Mouse (Mus musculus) megakaryocyte-erythroid progenitor cell, adult 5-6 weeks (primary cell): Measurements from ENCODE around the gene Cpne5. TPM values are rescaled to one million over a fixed set of nuclear protein-coding genes. Genes with fewer than 3 reads are reported as not detected.
"Not testable (repeated sequence)": the region's sequence is repeated elsewhere in the genome, so short reads cannot be mapped to it uniquely, and the experiment has no call there.

Experiments
- ATAC-seq: replicated peaks from 2 replicates; pipeline ENCODE4 v1.8.0; 2016; ENCODE audit warnings: mild to moderate bottlenecking, inconsistent platforms; ENCODE audit not compliant: severe bottlenecking, poor library complexity, low FRiP score, low TSS enrichment
- total RNA-seq, 2 experiments: library from RNA; stranded (forward) in 1 of 2; stranded (reverse) in 1 of 2; fragments of 200-1000, 215-1000 nt in 1 of 2; fragments of >200 nt in 1 of 2; fragmentation: Nextera tagmentation in 1 of 2; gene quantifications; 2 replicates each; pipeline ENCODE4 v1.2.3; 2014 to 2017

The Cpne5 gene
- total RNA-seq, 2 experiments from 2014 or later, result 0.38 TPM; not detected in 1

- no peak for ATAC-seq
Measured at GRCm38 (mm10) chr17:29113591-29114352, 124.2 kb downstream of the Cpne5 start, which contains the start of gene Rab44. Rab44 (plus strand) TSS chr17:29114145.

- ATAC-seq, result 0 out of 2 replicates have a peak, but pooled peaks have one; percentile 37
Measured at GRCm38 (mm10) chr17:29111332-29111731, 126.6 kb downstream of the Cpne5 start.

GRCm38 (mm10) chr17:29110356-29110755 lies 127.6 kb downstream of the Cpne5 start:
- ATAC-seq, result not testable (repeated sequence)

Other genes with a start within 250 kb of the Cpne5 start
- gene Stk38, start 230.2 kb downstream of the Cpne5 start, total RNA-seq (2014; fragmentation: Nextera tagmentation), result 123 TPM in 2 replicates
- 79.5 and 95.0 TPM in 2 replicates for gene Stk38, start 230.2 kb downstream of the Cpne5 start, total RNA-seq (2017)
- 501 and 513 TPM in 2 replicates for gene Srsf3, start 205.5 kb downstream of the Cpne5 start, total RNA-seq (2014; fragmentation: Nextera tagmentation)
- 747 and 1,154 TPM in 2 replicates for gene Srsf3, start 205.5 kb downstream of the Cpne5 start, total RNA-seq (2017)
- gene Cdkn1a, start 147.2 kb downstream of the Cpne5 start, total RNA-seq (2014; fragmentation: Nextera tagmentation), result 2.1 and 6.5 TPM in 2 replicates
- 0.95 and 3.5 TPM in 2 replicates for gene Cdkn1a, start 147.2 kb downstream of the Cpne5 start, total RNA-seq (2017)
- 14.9 and 23.3 TPM in 2 replicates for gene Rab44, start 124.0 kb downstream of the Cpne5 start, total RNA-seq (2014; fragmentation: Nextera tagmentation)
- 4.1 and 23.9 TPM in 2 replicates for gene Rab44, start 124.0 kb downstream of the Cpne5 start, total RNA-seq (2017)
- 80.9 and 99.0 TPM in 2 replicates for gene Ppil1, start 26.0 kb upstream of the Cpne5 start, total RNA-seq (2014; fragmentation: Nextera tagmentation)
- 82.9 and 105 TPM in 2 replicates for gene Ppil1, start 26.0 kb upstream of the Cpne5 start, total RNA-seq (2017)
- 81.8 and 82.3 TPM in 2 replicates for gene BC004004, start 30.6 kb upstream of the Cpne5 start, total RNA-seq (2014; fragmentation: Nextera tagmentation)
- gene BC004004, start 30.6 kb upstream of the Cpne5 start, total RNA-seq (2017), result 60.4 and 66.0 TPM in 2 replicates
- 0.32 TPM in 1 of 2 replicates, not detected in the other for gene Pi16, start 79.5 kb upstream of the Cpne5 start, total RNA-seq (2014; fragmentation: Nextera tagmentation)
- gene Pi16, start 79.5 kb upstream of the Cpne5 start, total RNA-seq (2017), result not detected in 2 replicates
- gene Mtch1, start 109.8 kb upstream of the Cpne5 start, total RNA-seq (2014; fragmentation: Nextera tagmentation), result 86.6 and 105 TPM in 2 replicates
- gene Mtch1, start 109.8 kb upstream of the Cpne5 start, total RNA-seq (2017), result 31.9 and 32.4 TPM in 2 replicates
- gene Fgd2, start 122.7 kb upstream of the Cpne5 start, total RNA-seq (2014; fragmentation: Nextera tagmentation), result 3.1 and 3.4 TPM in 2 replicates
- 2.7 and 6.0 TPM in 2 replicates for gene Fgd2, start 122.7 kb upstream of the Cpne5 start, total RNA-seq (2017)